Mouse (Mus musculus) stomach, embryonic 14.5 days (tissue): Measurements from ENCODE around the gene Fkbp11. TPM values are rescaled to one million over a fixed set of nuclear protein-coding genes. Genes with fewer than 3 reads are reported as not detected.

Source experiments
- ATAC-seq: fragments of 200-750 bp; cut with Nextera tagmentation; 2 replicates; pipeline ENCODE4 v1.8.0; 2017; ENCODE audit warnings: low read depth, moderate TSS enrichment; ENCODE audit not compliant: insufficient number of reproducible peaks, insufficient read depth, low FRiP score
- H3K27ac ChIP-seq: fragments of 300-500 bp; sonication (generic); 2 replicates; pipeline ENCODE4 v1.5.1; 2014; ENCODE audit warnings: mild to moderate bottlenecking, low read length, moderate library complexity, mixed read lengths
- H3K27me3 ChIP-seq: fragments of 300-500 bp; sonication (generic); 2 replicates; pipeline ENCODE4 v1.6.1; 2014; ENCODE audit warnings: low read length, control low read depth, mixed read lengths; ENCODE audit not compliant: control insufficient read depth, insufficient read depth
- H3K36me3 ChIP-seq: fragments of 300-500 bp; sonication (generic); 2 replicates; pipeline ENCODE4 v1.6.1; 2014; ENCODE audit warnings: mild to moderate bottlenecking, control low read depth, low read length, moderate library complexity, mixed read lengths; ENCODE audit not compliant: control insufficient read depth, insufficient read depth
- H3K4me1 ChIP-seq: fragments of 300-500 bp; sonication (generic); 2 replicates; pipeline ENCODE4 v1.6.1; 2014; ENCODE audit warnings: low read length, control low read depth, mixed read lengths; ENCODE audit not compliant: control insufficient read depth, insufficient read depth
- H3K4me2 ChIP-seq: fragments of 300-500 bp; sonication (generic); replicated peaks from 2 replicates; pipeline ENCODE4 v1.6.1; 2014; ENCODE audit warnings: low read depth, low read length, control low read depth
- H3K4me3 ChIP-seq: fragments of 300-500 bp; sonication (generic); 2 replicates; pipeline ENCODE4 v1.5.1; 2014; ENCODE audit warnings: low read depth, low read length, control low read depth
- H3K9ac ChIP-seq: fragments of 300-500 bp; sonication (generic); replicated peaks from 2 replicates; pipeline ENCODE4 v1.6.1; 2014; ENCODE audit warnings: low read depth, mild to moderate bottlenecking, control low read depth, low read length, moderate library complexity, mixed read lengths
- H3K9me3 ChIP-seq: fragments of 300-500 bp; sonication (generic); 2 replicates; pipeline ENCODE4 v1.6.1; 2016; ENCODE audit warnings: low read depth, low read length, control low read depth; ENCODE audit not compliant: control insufficient read depth
- WGBS: fragments of 180-500 bp; shearing (Covaris S2); extraction: QIAGEN DNeasy Blood & Tissue Kit; methylation state at CpG from one replicate; pipeline ENCODE4 v1.1.7; 2014; 5-methylcytosine and 5-hydroxymethylcytosine counted together
- polyA plus RNA-seq: library from polyadenylated mRNA; unstranded; fragments of >200 nt; fragmentation: Nextera tagmentation; extraction: Ambion mirVana; gene quantifications from 2 replicates; pipeline ENCODE4 v1.2.1, GENCODE M21; 2014

The Fkbp11 gene
- polyA plus RNA-seq, result 38.1 and 39.2 TPM in 2 replicates

DNA sequence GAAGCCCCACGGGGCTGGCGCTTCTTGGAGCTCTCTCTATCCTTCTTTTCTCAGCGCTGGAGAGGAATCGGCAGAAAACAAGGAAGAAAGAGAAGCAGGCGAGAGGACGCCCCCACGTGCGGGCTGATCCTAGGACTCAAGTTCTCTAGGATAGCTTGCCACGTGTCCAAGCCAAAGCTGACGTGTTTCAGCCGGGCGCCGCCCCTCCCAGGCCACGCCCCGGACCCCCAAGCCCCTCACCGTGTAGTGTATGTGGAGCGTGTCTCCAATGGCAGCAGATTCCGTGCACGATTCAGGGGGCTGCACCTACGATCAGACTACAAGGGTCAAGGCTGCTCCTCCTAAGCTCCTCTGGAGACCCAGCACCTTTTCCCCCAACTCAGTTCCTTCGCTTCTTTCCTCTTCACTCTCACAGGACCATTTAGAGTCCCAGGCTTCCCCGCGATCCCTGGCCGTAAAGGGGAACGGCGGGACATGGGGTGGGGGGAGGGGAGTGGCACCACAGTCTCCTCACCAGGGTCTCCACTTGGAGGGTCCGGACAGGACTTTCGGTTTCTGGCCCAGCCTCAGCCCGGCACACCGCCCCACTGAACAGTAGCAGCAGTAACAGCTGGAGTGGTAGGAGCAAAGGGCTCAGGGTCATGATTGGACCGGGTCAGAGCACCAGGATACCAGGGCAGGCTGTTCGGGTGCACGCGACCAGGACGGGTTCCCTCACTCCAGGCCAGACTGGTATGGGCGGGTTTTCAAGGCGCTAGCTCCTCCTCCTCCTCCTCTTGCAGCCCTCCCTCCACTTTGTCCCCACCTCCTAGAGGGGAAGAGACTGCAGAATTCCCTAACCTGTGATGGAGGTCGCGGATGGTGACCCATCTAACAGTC lies at the start of gene Fkbp11:
Fkbp11 (minus strand) TSS at position 756 of the 879 bp plus-strand sequence.
- Histone ChIP-seq H3K4me1 (0 out of 2 replicates have a peak, but pooled peaks cover 12% of the 10 kb centered on the region), H3K27ac (no peak within 1 kb of the TSS), H3K9me3 (no peaks in the 10 kb centered on the region), H3K9ac (peak within 1 kb of the TSS; percentile 57), H3K36me3 (no peaks in the 10 kb centered on the region), H3K4me2 (peak within 1 kb of the TSS; percentile 98), H3K4me3 (peak within 1 kb of the TSS; percentile 59), H3K27me3 (no peaks in the 10 kb centered on the region)
- WGBS, result under 1% methylated on average over 39 of the region's 39 CpGs
- peak; percentile 84 for ATAC-seq

DNA sequence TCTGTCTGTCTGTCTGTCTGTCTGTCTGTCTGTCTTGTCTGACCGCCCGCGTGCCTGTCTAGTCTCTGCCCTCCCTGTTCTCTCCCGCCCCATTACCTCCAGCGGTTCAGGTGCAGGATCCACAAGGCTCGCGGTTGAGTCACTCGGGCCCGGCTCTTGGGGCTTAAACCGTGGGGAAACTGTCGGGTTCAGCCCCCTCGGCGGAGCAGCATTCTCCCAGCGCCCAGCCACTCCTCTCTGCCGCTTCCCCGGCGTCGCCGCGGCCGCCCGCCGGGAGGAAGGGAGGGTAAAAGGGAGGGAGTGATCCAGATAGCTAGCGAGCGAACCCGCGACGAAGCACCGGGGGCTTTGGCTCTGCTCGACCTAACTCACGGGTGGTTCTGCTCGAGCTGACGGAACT lies 49.8 kb upstream of the Fkbp11 start, which contains the start of gene Wnt10b:
Wnt10b (minus strand) TSS at position 389 of the 400 bp plus-strand sequence.
- under 1% methylated on average over 32 of the region's 33 CpGs for WGBS
- ATAC-seq, result no peak

DNA sequence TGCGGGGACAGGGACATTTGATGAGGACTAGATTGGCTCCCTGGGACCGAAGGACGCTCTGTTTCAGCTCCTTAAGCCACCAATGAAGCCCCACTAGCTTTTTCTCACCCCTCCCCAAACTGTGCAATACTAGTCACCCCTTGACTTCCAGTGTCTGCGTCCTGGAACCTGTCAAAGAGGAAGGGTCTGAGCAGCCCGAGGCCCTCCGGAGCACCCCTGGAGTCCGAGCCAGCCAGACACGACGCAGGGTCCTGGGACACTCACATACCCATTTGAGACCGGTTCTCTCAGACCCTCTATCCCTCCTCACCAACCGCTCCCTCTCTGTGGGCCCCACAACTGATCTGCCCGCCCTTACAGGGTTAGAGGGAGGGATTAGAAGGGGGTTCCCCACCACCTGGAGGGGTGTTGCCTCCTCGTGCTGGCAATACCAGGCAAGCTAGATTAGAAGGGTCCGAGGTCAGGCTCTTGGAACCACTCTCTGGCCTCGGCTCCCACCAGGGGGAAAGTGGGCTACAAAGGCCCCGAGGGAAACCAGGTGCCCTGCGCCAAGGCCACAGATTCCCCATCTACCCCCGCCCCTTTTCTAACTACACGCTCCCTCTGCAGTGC lies 49.1 kb upstream of the Fkbp11 start:
- no peaks in the 10 kb centered on the region for H3K9me3 ChIP-seq
- H3K27me3 ChIP-seq, result peaks cover 65% of the 10 kb centered on the region
- no peaks in the 10 kb centered on the region for H3K36me3 ChIP-seq
- 2% methylated on average over 19 of the region's 19 CpGs for WGBS
- no peak for ATAC-seq
- H3K9ac ChIP-seq, result no peak overlapping the region
- H3K27ac ChIP-seq, result no peak overlapping the region
- H3K4me3 ChIP-seq, result peak overlapping the region; percentile 16; the same call in 1 of the 2 replicates
- 0 out of 2 replicates have a peak, but pooled peaks cover 21% of the 10 kb centered on the region for H3K4me1 ChIP-seq
- peak overlapping the region; percentile 35; the same call in 1 of the 2 replicates for H3K4me2 ChIP-seq

More for the DNA sequence above, 49.8 kb upstream of the Fkbp11 start, which contains the start of gene Wnt10b:
- H3K4me1 ChIP-seq, result 0 out of 2 replicates have a peak, but pooled peaks cover 21% of the 10 kb centered on the region
- H3K4me3 ChIP-seq, result peak within 1 kb of the TSS; percentile 22
- no peak within 1 kb of the TSS for H3K27ac ChIP-seq
- no peaks in the 10 kb centered on the region for H3K9me3 ChIP-seq
- H3K4me2 ChIP-seq, result peak within 1 kb of the TSS; percentile 30
- peaks cover 62% of the 10 kb centered on the region for H3K27me3 ChIP-seq
- no peak within 1 kb of the TSS for H3K9ac ChIP-seq
- H3K36me3 ChIP-seq, result no peaks in the 10 kb centered on the region

DNA sequence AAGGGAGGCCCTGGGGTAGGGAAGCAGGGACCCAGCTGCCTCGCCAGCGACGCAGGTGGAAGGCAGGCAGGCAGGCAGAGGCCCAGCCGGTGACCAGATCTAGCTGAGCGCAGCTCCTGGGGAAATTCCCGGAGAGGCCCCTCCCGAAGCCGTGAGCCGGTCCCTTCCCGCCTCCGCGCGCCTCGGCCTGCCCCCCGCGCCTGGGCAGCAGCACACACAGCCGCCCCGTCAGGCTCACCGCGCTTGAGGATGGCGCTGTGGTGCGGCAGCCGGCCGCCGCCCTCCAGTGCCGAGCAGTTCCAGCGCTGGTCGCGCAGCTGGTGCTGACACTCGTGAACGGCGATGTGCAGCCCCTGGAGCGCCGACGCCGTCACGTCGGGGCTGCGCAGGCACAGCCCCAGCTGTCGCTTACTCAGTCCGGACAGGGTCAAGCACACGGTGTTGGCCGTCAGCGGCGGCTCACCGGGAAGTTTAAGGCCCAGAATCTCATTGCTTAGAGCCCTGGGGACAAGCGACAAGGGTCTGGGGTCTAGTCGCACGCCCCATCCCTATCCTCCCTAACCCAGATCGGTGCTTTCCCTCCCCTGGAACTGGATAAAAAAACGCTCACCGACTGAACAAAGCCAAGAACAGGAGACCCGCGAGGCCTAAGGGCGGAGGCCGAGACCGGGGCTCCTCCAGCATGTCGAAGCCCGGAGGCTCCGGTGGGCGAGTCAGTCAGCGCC lies 48.4 kb upstream of the Fkbp11 start:
- peak overlapping the region; percentile 16; the same call in 1 of the 2 replicates for H3K4me3 ChIP-seq
- peaks cover 71% of the 10 kb centered on the region for H3K27me3 ChIP-seq
- H3K27ac ChIP-seq, result no peak overlapping the region
- H3K4me1 ChIP-seq, result 0 out of 2 replicates have a peak, but pooled peaks cover 21% of the 10 kb centered on the region
- WGBS, result 2% methylated on average over 57 of the region's 62 CpGs
- H3K9me3 ChIP-seq, result no peaks in the 10 kb centered on the region
- no peaks in the 10 kb centered on the region for H3K36me3 ChIP-seq
- H3K4me2 ChIP-seq, result peak overlapping the region; percentile 35
- ATAC-seq, result peak; percentile 65
- H3K9ac ChIP-seq, result no peak overlapping the region

DNA sequence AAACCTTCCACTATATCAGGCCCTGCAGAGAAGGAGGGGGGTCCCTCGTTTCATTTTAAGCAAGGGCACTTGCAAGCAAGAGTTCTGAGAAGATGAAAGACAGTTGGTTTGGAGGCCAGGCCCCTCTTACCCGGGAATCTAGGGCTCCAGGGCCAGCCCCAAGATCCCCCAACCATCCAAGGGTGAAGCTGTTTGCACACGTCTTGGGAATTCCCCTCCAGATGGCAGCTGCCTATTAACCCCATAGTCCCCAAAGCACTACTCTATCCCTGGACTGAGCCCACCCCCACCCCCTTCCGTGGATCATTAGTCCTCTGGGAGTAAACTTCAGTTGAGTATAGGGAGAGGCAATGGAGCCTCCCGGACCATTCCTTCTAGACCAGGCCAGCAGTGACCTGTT lies 47.5 kb upstream of the Fkbp11 start:
- 4% methylated on average over 5 of the region's 5 CpGs for WGBS
- H3K4me2 ChIP-seq, result no peak overlapping the region
- H3K27ac ChIP-seq, result no peak overlapping the region
- H3K4me1 ChIP-seq, result 0 out of 2 replicates have a peak, but pooled peaks cover 21% of the 10 kb centered on the region
- no peak overlapping the region for H3K9ac ChIP-seq
- ATAC-seq, result no peak
- peaks cover 73% of the 10 kb centered on the region for H3K27me3 ChIP-seq
- H3K9me3 ChIP-seq, result no peaks in the 10 kb centered on the region
- no peaks in the 10 kb centered on the region for H3K36me3 ChIP-seq
- no peak overlapping the region for H3K4me3 ChIP-seq

DNA sequence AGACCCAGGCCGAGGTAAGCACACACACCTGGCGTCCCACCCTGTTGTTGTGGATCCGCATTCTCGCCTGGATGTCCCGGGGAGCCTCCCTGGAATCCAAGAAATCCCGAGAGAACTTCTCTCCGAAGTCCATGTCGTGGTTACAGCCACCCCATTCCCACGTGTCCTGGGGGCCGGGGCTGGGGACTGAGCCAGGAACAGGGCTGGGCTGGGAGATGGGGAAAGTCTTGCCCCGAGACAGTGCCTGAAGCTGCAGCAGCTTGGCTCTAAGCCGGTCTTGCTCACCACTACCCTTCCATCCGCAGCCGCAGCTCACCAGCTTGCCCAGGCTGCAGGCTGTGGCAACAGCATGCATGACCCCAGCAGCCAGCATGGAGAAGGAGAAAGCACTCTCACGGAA lies 46.1 kb upstream of the Fkbp11 start:
- H3K27me3 ChIP-seq, result peaks cover 59% of the 10 kb centered on the region
- no peak for ATAC-seq
- H3K4me3 ChIP-seq, result no peak overlapping the region

DNA sequence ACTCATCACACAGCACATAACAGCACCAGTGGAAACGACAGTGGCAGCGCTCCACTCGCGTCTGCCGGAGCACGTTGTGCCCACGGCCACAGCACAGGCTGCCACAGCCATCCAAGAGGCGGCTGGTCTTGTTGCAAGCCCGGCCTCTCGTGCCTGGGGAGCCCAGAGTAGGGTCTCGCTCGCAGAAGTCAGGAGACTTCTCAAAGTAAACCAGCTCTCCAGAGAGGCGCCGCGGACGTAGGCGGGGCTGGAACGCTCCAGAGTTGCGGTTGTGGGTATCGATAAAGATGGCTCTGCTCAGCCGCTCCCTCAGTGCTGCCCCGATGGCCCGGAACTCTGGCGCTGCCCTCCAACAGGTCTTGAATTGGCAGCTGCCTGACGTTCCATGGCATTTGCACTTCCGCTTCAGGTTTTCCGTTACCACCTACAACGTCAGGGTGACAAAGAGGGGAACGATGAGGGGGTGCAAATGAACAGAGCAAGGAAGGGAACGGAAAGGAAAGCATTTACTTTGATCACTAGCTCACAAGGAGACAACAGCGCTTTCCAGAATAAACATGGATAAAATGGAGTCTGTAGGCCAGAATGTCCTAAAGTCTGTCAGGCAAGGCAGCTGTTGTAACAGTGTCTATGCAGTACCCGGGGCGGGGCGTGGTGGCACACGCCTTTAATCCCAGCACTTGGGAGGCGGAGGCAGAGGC lies 44.7 kb upstream of the Fkbp11 start:
- 2% methylated on average over 36 of the region's 36 CpGs for WGBS

More for the DNA sequence above, 46.1 kb upstream of the Fkbp11 start:
- no peaks in the 10 kb centered on the region for H3K36me3 ChIP-seq
- no peak overlapping the region for H3K9ac ChIP-seq
- 0 out of 2 replicates have a peak, but pooled peaks cover 21% of the 10 kb centered on the region for H3K4me1 ChIP-seq
- H3K9me3 ChIP-seq, result no peaks in the 10 kb centered on the region
- H3K27ac ChIP-seq, result no peak overlapping the region
- 20% methylated on average over 15 of the region's 15 CpGs for WGBS
- H3K4me2 ChIP-seq, result no peak overlapping the region

More for the DNA sequence above, 44.7 kb upstream of the Fkbp11 start:
- 0 out of 2 replicates have a peak, but pooled peaks cover 18% of the 10 kb centered on the region for H3K4me1 ChIP-seq
- peak overlapping the region; percentile 58 for H3K4me2 ChIP-seq
- H3K27ac ChIP-seq, result no peak overlapping the region
- no peak for ATAC-seq
- no peaks in the 10 kb centered on the region for H3K9me3 ChIP-seq
- no peak overlapping the region for H3K9ac ChIP-seq
- H3K27me3 ChIP-seq, result peaks cover 46% of the 10 kb centered on the region
- no peaks in the 10 kb centered on the region for H3K36me3 ChIP-seq
- H3K4me3 ChIP-seq, result peak overlapping the region; percentile 22
